Mouse (Mus musculus) kidney, postnatal 0 days (tissue): ENCODE data around the gene Icmt. TPM values are rescaled to one million over a fixed set of nuclear protein-coding genes. Genes with fewer than 3 reads are reported as not detected.

Experiments
- ATAC-seq: fragments of 200-750 bp; cut with Nextera tagmentation; replicated peaks from 2 replicates; pipeline ENCODE4 v1.8.0; 2017; ENCODE audit warnings: low read depth, moderate number of reproducible peaks, moderate TSS enrichment, moderate library complexity; ENCODE audit not compliant: low FRiP score
- DNase-seq: peaks from one replicate; pipeline ENCODE4 v3.0.0-alpha.2; 2016; ENCODE audit warnings: low spot score
- H3K27ac ChIP-seq: fragments of 300-500 bp; sonication (generic); 2 replicates; pipeline ENCODE4 v1.5.1; 2014; ENCODE audit warnings: mild to moderate bottlenecking
- H3K27me3 ChIP-seq: fragments of 300-500 bp; sonication (generic); 2 replicates; pipeline ENCODE4 v1.6.1; 2014; ENCODE audit warnings: low read length, mixed read lengths; ENCODE audit not compliant: insufficient read depth
- H3K36me3 ChIP-seq: fragments of 300-500 bp; sonication (generic); 2 replicates; pipeline ENCODE4 v1.6.1; 2014; ENCODE audit warnings: low read length, mixed read lengths; ENCODE audit not compliant: insufficient read depth
- H3K4me1 ChIP-seq: fragments of 300-500 bp; sonication (generic); replicated peaks from 2 replicates; pipeline ENCODE4 v1.6.1; 2014; ENCODE audit warnings: antibody characterized with exemption, low read length, mixed read lengths; ENCODE audit not compliant: insufficient read depth
- H3K4me2 ChIP-seq: fragments of 300-500 bp; sonication (generic); 2 replicates; pipeline ENCODE4 v1.6.1; 2014; ENCODE audit warnings: mild to moderate bottlenecking, low read length, moderate library complexity, mixed read lengths
- H3K4me3 ChIP-seq: fragments of 300-500 bp; sonication (generic); replicated peaks from 2 replicates; pipeline ENCODE4 v1.5.1; 2014; ENCODE audit warnings: low read depth, low read length
- H3K9ac ChIP-seq: fragments of 300-500 bp; sonication (generic); 2 replicates; pipeline ENCODE4 v1.6.1; 2014; ENCODE audit warnings: low read depth, low read length
- H3K9me3 ChIP-seq: fragments of 300-500 bp; sonication (generic); replicated peaks from 2 replicates; pipeline ENCODE4 v1.6.1; 2016; ENCODE audit warnings: low read length, inconsistent platforms, mixed read lengths
- CTCF ChIP-seq: IDR thresholded peaks from 2 replicates; pipeline ENCODE4 v1.5.1; 2016; ENCODE audit warnings: antibody characterized with exemption, low read depth, mild to moderate bottlenecking, moderate library complexity
- WGBS: fragments of 180-500 bp; shearing (Covaris S2); extraction: QIAGEN DNeasy Blood & Tissue Kit; methylation state at CpG from one replicate; pipeline ENCODE4 v1.1.7; 2014; 5-methylcytosine and 5-hydroxymethylcytosine counted together
- polyA plus RNA-seq: library from polyadenylated mRNA; unstranded; fragments of >200 nt; fragmentation: Nextera tagmentation; extraction: Ambion mirVana; gene quantifications from 2 replicates; pipeline ENCODE4 v1.2.1, GENCODE M21; 2015

Gene Icmt
- polyA plus RNA-seq, 1 experiment from 2014 or later, result 20.0 TPM

GRCm38 (mm10) chr4:152294188-152294929, 2.7 kb upstream of the Icmt start:
- Histone ChIP-seq H3K9me3 (no peaks in the 10 kb centered on the region), H3K4me3 (no peak overlapping the region), H3K4me2 (no peak overlapping the region), H3K27ac (no peak overlapping the region), H3K9ac (no peak overlapping the region), H3K36me3 (no peaks in the 10 kb centered on the region), H3K27me3 (peaks cover 27% of the 10 kb centered on the region), H3K4me1 (peaks cover 17% of the 10 kb centered on the region)
- 49% methylated on average over 10 of the region's 10 CpGs for WGBS
- TF ChIP-seq CTCF, result peak; percentile 55
- ATAC-seq (no peak), DNase-seq (peak; percentile 57)

GRCm38 (mm10) chr4:152295916-152296315, 1.1 kb upstream of the Icmt start:
- ATAC-seq (no peak), DNase-seq (peak; percentile 61)
- Histone ChIP-seq H3K4me2 (no peak overlapping the region), H3K9me3 (no peaks in the 10 kb centered on the region), H3K4me3 (no peak overlapping the region), H3K36me3 (0 out of 2 replicates have a peak, but pooled peaks cover 5% of the 10 kb centered on the region), H3K4me1 (peaks cover 21% of the 10 kb centered on the region), H3K27me3 (peaks cover 12% of the 10 kb centered on the region), H3K27ac (peak overlapping the region; percentile 64; the same call in 1 of the 2 replicates), H3K9ac (no peak overlapping the region)
- WGBS, result 29% methylated on average over 4 of the region's 4 CpGs
- no peak for TF ChIP-seq CTCF

- peak overlapping the region; percentile 56 for H3K4me2 ChIP-seq
- H3K36me3 ChIP-seq, result 0 out of 2 replicates have a peak, but pooled peaks cover 8% of the 10 kb centered on the region
- H3K4me1 ChIP-seq, result peaks cover 21% of the 10 kb centered on the region
- peak overlapping the region; percentile 39; the same call in 1 of the 2 replicates for H3K9ac ChIP-seq
- ATAC-seq (no peak), DNase-seq (no peak)
- H3K9me3 ChIP-seq, result no peaks in the 10 kb centered on the region
- TF ChIP-seq CTCF, result no peak
- peak overlapping the region; percentile 90 for H3K4me3 ChIP-seq
- 14% methylated on average over 8 of the region's 8 CpGs for WGBS
- H3K27ac ChIP-seq, result peak overlapping the region; percentile 57
- H3K27me3 ChIP-seq, result peaks cover 7% of the 10 kb centered on the region
Observed at GRCm38 (mm10) chr4:152296371-152296770, 656 bp upstream of the Icmt start.

GRCm38 (mm10) chr4:152298836-152299235, 1.8 kb downstream of the Icmt start:
- Histone ChIP-seq H3K9me3 (no peaks in the 10 kb centered on the region), H3K36me3 (peaks cover 14% of the 10 kb centered on the region; the same call in 1 of the 2 replicates), H3K27me3 (no peaks in the 10 kb centered on the region), H3K4me2 (0 out of 2 replicates have a peak overlapping the region, but pooled peaks have one; percentile 97), H3K9ac (peak overlapping the region; percentile 35; the same call in 1 of the 2 replicates), H3K4me3 (no peak overlapping the region), H3K27ac (no peak overlapping the region), H3K4me1 (peaks cover 16% of the 10 kb centered on the region)
- DNase-seq (no peak), ATAC-seq (no peak)
- no peak for TF ChIP-seq CTCF
- 87% methylated on average over 14 of the region's 14 CpGs for WGBS

- H3K4me3 ChIP-seq, result no peak overlapping the region
- no peaks in the 10 kb centered on the region for H3K27me3 ChIP-seq
- no peaks in the 10 kb centered on the region for H3K9me3 ChIP-seq
- no peak overlapping the region for H3K27ac ChIP-seq
- no peak for TF ChIP-seq CTCF
- no peak overlapping the region for H3K4me2 ChIP-seq
- 91% methylated on average over 8 of the region's 8 CpGs for WGBS
- no peak for ATAC-seq
- peaks cover 16% of the 10 kb centered on the region for H3K4me1 ChIP-seq
- H3K9ac ChIP-seq, result no peak overlapping the region
- H3K36me3 ChIP-seq, result peaks cover 21% of the 10 kb centered on the region; the same call in 1 of the 2 replicates
- no peak for DNase-seq
Observed at GRCm38 (mm10) chr4:152300375-152300774, 3.3 kb downstream of the Icmt start.

- Histone ChIP-seq H3K4me1 (peaks cover 14% of the 10 kb centered on the region), H3K36me3 (peaks cover 21% of the 10 kb centered on the region; the same call in 1 of the 2 replicates), H3K9ac (no peak overlapping the region), H3K9me3 (no peaks in the 10 kb centered on the region), H3K4me3 (no peak overlapping the region), H3K4me2 (no peak overlapping the region), H3K27ac (no peak overlapping the region; the same call in 1 of the 2 replicates), H3K27me3 (no peaks in the 10 kb centered on the region)
- ATAC-seq (no peak), DNase-seq (no peak)
- 64% methylated on average over 11 of the region's 11 CpGs for WGBS
- no peak for TF ChIP-seq CTCF
Observed at GRCm38 (mm10) chr4:152302012-152302411, 5.0 kb downstream of the Icmt start.
